Mouse (Mus musculus) midbrain, embryonic 15.5 days (tissue): ENCODE measurements around the gene Ndufv3. TPM values are rescaled to one million over a fixed set of nuclear protein-coding genes. Genes with fewer than 3 reads are reported as not detected.

ENCODE experiments used
- microRNA-seq: library from miRNA; unstranded; fragments of <30 nt; microRNA quantifications from one replicate; pipeline ENCODE4, GENCODE M21; 2016
- polyA plus RNA-seq: library from polyadenylated mRNA; unstranded; fragments of >200 nt; fragmentation: Nextera tagmentation; extraction: Ambion mirVana; gene quantifications from 2 replicates; pipeline ENCODE4 v1.2.1, GENCODE M21; 2015

The Ndufv3 gene
- polyA plus RNA-seq, 1 experiment from 2014 or later, result 433 TPM

Small RNA genes within 50 kb of the gene (microRNA-seq; reads per million reads assigned to microRNA genes)
- gene Gm24970, result not detected

Other genes with a start within 250 kb of the Ndufv3 start
- 4.7 and 6.4 TPM in 2 replicates for gene Rsph1, start 242.7 kb upstream of the Ndufv3 start, polyA plus RNA-seq
- 12.8 and 13.4 TPM in 2 replicates for gene Slc37a1, start 233.3 kb upstream of the Ndufv3 start, polyA plus RNA-seq
- gene Pde9a, start 133.9 kb upstream of the Ndufv3 start, polyA plus RNA-seq, result 36.1 and 38.1 TPM in 2 replicates
- 42.2 and 45.3 TPM in 2 replicates for gene Wdr4, start 135 bp upstream of the Ndufv3 start, polyA plus RNA-seq
- 21.0 and 21.6 TPM in 2 replicates for gene Pknox1, start 44.6 kb downstream of the Ndufv3 start, polyA plus RNA-seq
- gene Cbs, start 117.1 kb downstream of the Ndufv3 start, polyA plus RNA-seq, result 5.2 and 5.9 TPM in 2 replicates
- 189 and 217 TPM in 2 replicates for gene U2af1, start 138.8 kb downstream of the Ndufv3 start, polyA plus RNA-seq
- gene Cryaa, start 157.7 kb downstream of the Ndufv3 start, polyA plus RNA-seq, result 0.33 and 0.39 TPM in 2 replicates